Mouse (Mus musculus) cerebellum, postnatal 4 days (tissue): ENCODE data around the gene Muc4.

Experiments used
- DNase-seq, 2 experiments: peaks; one replicate each; pipeline ENCODE4 v3.0.0; 2022; ENCODE audit warnings: low spot score in 2 of 2, mixed read lengths in 1 of 2

Gene Muc4

GRCm38 (mm10) chr16:32735586-32735985 is at the start of gene Muc4:
Muc4 (plus strand) TSS chr16:32735886.
- no peak for DNase-seq

DNA sequence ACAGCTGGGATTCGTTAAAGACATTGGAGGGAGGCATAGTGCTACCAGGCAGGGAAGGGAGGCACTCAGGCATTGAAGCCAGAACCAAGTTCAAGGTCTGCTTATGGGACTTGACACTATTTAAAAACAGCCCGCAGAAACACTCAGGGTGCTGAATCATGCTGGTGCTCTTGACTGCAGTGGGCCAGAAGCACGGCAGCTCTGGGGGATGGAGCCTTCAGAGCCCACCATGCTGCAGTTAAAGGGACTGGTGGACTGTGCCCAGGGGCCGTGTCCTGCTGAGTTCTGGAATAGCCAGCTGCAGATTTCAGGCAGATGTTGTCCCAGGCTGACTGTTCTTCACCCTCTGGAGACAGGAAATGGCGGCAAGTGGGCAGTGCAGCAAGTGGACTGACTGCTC is 49.7 kb upstream of the Muc4 start:
- DNase-seq = no peak

GRCm38 (mm10) chr16:32687221-32687620 is 48.5 kb upstream of the Muc4 start:
- DNase-seq = no peak

GRCm38 (mm10) chr16:32688770-32689169 is 46.9 kb upstream of the Muc4 start:
- no peak for DNase-seq

GRCm38 (mm10) chr16:32689501-32689900 is 46.2 kb upstream of the Muc4 start:
- peak in 1 of 2 experiments; percentile 70 for DNase-seq

DNA sequence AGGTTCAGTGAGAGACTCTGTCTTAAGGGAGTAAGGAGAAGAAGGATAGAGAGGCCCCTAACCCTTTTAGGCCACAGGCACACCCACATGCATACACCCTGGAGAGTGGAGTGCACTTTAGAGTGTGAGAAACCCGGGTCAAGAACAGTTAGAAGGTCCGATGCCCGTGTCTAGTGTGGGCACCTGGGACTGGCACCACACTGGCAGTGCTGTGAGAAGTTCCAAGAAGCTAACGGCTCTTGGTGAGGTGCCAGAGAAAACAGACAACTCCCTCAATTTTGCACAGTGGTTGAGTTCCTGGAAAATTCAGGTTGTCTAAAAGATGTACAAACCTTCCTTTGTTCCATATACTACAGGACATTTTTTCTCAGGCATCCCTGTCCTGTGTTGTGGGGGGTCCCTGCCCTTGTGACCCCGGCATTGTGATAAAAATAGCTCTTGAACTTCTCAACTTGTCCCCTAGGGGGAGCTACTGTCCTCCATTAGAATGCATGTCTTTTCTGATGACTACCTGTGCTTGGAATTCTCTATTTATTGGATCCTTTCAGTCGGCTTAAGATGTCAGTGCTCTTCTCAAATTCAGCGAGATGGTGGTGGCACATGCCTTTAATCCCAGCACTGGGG is 38.7 kb upstream of the Muc4 start:
- no peak for DNase-seq

DNA sequence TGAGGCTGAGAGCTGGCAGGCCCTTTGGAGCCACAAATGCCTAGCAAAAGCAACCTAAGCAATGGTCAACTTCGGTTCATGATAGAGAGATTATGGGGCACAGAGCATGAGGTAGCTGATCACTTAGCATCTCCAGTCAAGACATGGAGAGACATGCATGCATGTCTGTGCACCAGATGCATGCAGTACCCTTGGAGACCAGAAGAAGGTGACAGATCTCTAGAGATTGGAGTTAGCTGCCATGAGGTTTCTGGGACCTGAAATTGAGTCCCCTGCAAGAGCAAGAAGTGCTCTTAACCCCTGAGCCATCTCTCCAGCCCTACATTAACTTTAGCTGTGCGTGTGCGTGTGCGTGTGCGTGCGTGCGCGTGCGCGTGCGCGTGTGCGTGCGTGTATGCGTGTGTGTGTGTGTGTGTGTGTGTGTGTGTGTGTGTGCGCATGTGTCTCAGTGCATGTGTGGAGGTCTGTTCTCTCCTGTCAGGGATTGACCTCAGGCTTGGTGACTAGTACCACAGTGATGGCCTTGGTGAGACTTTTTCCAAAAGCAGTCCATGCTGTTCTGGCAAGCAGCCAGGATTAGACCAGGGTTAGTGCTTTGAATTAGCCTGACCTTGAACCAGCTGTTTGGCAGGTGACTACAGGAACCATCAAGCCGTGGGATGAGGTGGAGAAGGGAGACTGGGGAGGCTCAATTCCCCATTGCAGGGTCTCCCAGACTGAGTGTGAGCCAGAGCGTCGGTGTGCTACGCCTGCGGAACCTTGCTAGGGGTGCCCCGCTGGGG is 37.8 kb upstream of the Muc4 start:
- DNase-seq = no peak

DNA sequence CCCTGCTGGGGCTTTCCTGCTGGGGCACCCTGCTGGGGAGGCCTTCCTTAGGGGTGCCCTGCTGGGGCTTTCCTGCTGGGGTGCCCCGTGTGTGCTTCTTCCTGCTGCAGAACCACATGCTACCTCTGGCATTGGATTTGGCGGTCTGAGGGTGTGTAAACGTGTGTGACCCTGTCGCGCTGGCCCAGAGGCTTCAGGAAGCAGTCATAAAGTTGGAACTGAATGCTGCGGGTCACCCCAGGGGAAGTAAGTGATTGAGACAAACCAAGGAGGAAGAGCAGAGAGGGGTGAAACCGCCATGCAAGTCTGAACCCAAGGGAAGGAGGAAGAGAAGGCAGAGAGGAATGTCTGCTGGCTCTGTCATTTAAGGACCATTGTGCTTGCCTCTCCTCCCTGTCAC is 37.1 kb upstream of the Muc4 start:
- DNase-seq = no peak

DNA sequence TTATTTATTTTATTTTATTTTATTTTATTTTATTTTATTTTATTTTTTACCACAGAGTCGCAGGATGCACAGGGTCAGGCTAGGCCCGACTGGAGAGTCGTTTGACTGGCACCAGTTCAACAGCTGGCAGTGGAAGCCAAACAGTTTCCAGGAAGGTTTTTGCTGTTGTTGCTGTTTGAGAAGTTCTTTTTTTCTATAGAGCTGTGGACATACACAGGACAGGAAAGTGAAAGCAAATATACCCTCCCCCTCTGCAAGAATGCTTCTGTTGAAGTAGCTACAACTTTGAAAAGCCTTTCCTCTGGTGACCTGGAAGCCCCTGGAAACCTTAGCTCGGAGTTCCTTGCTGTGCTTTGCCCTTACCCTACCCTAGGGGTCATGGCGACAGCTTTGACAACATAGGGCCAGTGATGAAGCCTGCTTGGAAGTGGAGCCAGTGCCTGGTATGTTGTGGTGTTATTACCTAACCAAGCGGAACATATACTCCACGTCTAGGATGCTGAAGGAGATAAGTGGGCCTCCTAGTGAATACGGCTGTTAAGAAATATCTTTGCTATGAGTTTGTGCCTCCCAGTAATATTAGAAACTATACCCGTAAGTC is 32.3 kb upstream of the Muc4 start:
- no peak for DNase-seq

- no peak for DNase-seq
Observed at GRCm38 (mm10) chr16:32705606-32706005, 30.1 kb upstream of the Muc4 start.

DNA sequence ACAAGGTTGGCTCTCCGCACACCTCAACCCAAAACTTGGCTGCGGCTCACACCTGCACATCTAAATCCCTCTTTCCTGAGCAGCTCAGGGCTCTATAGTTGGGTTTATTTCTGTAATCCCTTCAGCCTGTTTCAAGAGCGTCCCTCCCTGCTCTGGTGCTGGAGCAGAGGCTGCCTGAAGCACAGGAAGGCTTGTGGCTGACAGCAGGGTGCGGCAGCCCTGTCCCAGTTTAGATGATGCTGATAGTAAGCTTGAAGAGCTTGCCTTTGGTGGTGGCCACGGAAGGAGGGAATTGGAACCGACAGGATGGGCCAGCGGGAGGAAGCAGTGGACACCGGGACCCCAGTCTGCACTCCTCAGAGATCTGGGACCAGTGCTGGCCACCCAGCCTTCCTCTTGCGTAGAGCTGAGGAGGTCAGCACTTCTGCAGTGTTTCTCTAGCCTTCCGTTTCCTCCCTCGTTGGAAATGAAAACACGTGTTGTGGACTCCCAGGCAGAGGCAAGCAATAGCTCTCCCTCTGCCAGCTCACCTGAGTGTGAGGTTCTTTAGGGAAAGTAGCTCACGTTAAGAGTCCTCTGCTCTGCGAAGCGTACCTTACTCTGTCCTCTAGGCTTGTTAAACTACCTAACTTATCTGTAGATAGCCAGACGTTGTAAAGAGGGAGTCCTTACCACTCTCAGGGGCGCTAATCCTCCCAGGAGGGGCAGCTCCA is 28.4 kb upstream of the Muc4 start:
- DNase-seq = no peak

DNA sequence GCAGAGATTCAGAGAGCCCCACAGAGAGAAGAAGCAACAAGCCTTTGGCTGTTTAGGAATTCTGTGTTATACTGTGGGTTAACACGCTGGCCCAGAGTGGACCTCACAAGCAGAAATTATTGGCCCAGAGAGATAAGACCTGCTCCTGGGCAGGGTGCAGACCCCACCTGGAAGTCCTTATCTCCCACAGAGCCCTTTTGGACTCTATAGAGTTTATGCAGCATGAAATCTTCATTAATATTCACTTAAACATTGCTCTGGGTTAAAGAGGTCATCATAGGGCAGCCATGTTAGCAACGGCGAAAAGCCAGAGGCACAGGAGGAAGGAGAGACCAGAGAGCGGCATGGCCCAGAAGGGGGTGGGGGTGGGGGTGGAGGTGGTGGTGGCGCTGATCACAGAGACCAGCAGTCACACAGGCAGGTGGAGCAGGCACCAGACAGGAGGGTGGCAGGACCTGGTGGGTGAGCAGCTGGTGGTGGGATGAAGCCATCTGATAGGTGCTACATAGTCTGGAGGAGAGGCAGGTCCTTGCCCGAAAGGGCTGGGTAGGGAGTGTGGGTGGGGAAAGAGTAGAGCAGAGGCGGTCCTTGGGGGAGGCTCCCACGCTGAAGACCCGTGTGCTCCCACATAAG is 27.7 kb upstream of the Muc4 start:
- no peak for DNase-seq

GRCm38 (mm10) chr16:32708457-32709033 is 27.1 kb upstream of the Muc4 start:
- DNase-seq = no peak

DNA sequence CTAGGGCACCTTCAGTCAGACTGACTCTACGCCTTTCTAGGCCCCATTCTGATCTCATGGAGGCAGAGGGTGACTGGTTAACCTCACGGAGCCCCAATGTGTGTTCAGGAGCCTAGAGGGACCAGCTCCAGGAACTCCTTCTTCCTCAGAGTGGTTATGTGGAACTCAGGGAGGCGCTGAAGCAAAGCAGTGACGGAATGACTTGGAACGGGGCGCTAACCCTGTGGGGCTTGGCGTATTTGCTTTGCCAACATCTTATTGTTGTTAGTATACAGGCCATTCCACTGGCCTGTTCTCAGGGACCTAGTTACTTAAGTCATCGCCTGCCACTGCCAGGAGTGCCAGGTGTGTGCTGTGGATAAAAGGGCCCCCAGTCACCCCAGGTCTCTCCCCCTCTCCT is 26.6 kb upstream of the Muc4 start:
- DNase-seq = no peak

- DNase-seq = no peak
Observed at GRCm38 (mm10) chr16:32710426-32711070, 25.1 kb upstream of the Muc4 start.

- no peak for DNase-seq
Observed at GRCm38 (mm10) chr16:32712202-32712601, 23.5 kb upstream of the Muc4 start.

- DNase-seq = no peak
Observed at GRCm38 (mm10) chr16:32713556-32713955, 22.1 kb upstream of the Muc4 start.

DNA sequence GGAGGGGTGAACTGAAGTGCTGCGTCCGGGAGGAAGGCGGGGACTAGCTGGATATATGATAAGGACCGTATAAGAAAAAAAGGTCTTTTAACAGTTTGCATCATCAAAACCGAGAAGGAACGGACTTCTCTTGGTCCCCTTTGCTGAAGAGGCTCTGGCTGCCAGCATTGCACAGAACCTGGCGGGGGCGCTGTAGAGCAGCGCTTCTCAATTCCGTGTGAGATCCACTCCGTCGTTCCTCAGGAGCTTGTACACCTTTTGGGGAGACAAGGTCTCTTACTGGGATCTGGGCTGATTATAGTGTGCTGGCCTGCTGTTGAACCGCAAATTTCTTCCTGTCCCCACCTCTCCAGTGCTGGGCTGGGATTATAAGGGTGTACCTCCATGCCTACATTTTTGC is 20.3 kb upstream of the Muc4 start:
- peak in 1 of 2 experiments; percentile 22 for DNase-seq

- no peak for DNase-seq
Observed at GRCm38 (mm10) chr16:32723163-32723562, 12.5 kb upstream of the Muc4 start.

DNA sequence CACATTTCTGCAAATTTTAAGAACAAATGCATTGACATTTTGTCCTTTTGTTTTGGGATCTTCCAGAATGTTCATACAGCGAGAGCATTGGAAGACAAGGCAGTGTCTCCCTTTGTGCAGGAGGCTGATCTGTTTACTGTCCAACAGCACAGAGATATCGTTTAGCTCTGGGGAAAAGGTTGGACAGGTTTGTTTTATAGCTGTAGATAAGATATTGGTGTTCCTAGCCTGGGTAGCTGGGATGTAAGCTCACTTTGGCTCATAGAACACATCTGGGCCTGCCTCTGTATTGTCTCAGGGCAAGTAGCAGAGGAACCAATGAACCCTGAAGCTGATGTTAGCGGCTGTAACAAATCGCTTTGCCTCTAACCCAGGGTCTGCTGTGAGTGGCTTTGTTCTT is 11.9 kb upstream of the Muc4 start:
- DNase-seq = no peak

GRCm38 (mm10) chr16:32724259-32724658 is 11.4 kb upstream of the Muc4 start:
- no peak for DNase-seq
